Mouse (Mus musculus) hematopoietic stem cell, adult 5-6 weeks (primary cell): Measurements from ENCODE around the gene Fut2. TPM values are rescaled to one million over a fixed set of nuclear protein-coding genes. Genes with fewer than 3 reads are reported as not detected.
A peak's percentile ranks its signal among the peaks of the same experiment; 100 is the strongest.

Source experiments
- ATAC-seq, 2 experiments: fragments of 125-278 bp in 1 of 2; replicated peaks in 1 of 2; 2 replicates each; pipeline ENCODE4 v1.8.0; 2016 to 2017; ENCODE audit warnings: inconsistent platforms in 2 of 2, mild to moderate bottlenecking in 2 of 2, moderate number of reproducible peaks in 2 of 2, low read depth in 1 of 2, moderate TSS enrichment in 1 of 2; ENCODE audit not compliant: low FRiP score in 2 of 2, poor library complexity in 2 of 2, severe bottlenecking in 2 of 2, insufficient read depth in 1 of 2, low TSS enrichment in 1 of 2
- total RNA-seq: library from RNA; stranded (forward); fragments of 172-1452, 232-1000 nt; gene quantifications from 2 replicates; pipeline ENCODE4 v1.2.3, GENCODE M21; 2017

Gene Fut2
- total RNA-seq, 1 experiment from 2014 or later, result not detected

- peak; percentile 79 to 81 for ATAC-seq
Measured at GRCm38 (mm10) chr7:45704730-45705442, 38.7 kb upstream of the Fut2 start, which contains the start of gene Dbp. Gene Dbp, plus strand, starts transcription at chr7:45705088.

GRCm38 (mm10) chr7:45704046-45704559 lies 37.9 kb upstream of the Fut2 start:
- ATAC-seq, result peak; percentile 16 to 30

DNA sequence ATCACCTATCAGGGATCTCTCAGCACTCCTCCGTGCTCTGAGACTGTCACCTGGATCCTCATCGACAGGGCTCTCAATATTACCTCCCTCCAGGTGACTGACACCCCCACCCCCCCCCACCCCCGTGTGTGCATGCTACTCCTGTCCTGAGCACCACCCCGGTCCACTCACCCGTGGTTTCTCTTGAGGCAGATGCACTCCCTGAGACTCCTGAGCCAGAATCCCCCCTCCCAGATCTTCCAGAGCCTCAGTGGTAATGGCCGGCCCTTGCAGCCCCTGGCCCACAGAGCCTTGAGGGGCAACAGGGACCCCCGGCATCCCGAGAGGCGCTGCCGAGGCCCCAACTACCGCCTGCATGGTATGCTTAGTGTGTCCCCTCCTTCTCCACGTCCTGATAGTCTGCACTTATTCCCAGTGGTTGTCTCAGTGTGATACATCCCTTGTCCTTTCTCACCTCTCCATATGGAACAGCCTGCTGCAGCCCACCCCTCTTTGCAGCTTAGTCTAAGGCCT lies 37.4 kb upstream of the Fut2 start:
- no peak for ATAC-seq

DNA sequence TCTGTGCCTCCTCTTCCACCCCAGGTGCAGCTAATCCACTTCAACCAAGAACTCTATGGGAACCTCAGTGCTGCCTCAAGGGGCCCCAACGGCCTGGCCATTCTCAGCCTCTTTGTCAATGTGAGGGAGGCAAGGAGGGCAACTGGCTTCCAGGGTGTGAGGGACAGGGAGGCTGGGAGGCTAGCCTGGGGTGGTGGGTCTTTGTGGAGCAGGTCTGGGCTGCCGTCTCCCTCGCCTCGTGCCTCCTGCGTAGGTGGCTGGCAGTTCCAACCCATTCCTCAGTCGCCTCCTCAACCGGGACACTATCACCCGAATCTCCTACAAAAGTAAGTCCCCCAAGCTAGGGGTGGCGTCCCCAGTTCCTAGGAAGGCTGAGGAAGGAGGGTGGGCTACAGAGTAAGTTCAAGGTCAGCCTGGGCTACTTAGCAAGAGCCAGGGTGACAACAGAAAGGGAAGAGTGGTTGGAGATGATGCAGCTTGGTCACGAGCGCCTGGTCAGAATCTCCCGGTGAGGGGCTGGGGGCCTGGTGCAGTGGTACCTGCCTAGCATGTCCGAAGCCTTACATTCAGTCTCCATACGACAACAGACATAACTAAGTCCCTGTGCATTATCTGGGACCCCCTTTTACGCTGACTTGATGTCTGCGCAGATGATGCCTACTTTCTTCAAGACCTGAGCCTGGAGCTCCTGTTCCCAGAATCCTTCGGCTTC lies 36.8 kb upstream of the Fut2 start:
- no peak for ATAC-seq

DNA sequence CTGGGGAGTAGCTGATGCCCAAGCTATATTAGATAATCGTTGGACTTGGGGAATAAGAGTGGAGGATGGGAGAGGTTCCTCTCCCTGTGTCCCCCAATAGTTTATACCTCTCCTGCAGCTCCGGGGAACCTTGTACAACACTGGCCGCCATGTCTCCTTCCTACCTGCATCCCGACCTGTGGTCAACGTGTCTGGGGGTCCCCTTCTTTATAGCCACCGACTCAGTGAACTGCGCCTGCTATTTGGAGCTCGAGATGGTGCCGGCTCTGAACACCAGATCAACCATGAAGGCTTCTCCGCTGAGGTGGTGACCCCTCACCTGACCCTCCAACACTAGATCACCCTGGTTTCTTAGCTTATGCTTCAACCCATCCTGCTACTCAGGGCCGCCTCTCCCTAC lies 36.1 kb upstream of the Fut2 start:
- ATAC-seq, result no peak

DNA sequence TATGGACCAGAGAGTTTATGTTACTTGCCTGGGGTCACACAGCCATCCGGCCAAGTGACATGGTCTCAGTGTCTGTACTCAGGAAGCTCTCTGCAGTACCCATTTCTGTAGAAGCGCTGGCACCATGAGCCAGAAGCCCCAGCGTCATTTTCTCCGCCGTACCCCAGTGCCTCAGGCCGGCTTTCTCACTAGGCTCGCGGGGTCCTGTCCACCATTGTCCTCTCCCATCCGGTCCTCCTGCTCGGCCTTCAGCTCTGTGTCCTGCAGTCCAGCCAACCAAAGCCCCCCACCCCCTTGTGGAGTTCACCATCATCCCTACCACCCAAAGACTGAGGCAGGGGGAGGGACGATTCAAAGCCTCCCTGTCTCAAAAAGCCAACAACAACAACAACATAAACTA lies 35.4 kb upstream of the Fut2 start:
- no peak for ATAC-seq

DNA sequence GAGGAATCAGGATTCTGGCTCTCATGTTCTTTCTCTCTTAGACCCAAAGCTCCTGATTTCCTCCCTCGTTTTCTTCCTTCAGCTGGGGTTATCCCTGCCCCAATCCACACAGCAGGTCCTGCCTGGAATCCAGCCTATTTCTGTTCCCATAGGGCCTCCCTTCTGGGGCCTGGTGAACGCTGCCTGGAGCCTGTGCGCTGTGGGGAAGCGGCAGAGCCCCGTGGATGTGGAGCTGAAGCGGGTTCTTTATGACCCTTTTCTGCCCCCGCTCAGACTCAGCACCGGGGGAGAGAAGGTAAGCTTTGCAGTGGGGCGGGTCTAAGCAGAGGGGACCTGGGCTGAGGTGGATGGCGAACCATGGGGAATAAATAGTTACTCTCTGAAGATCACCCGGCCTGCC lies 34.9 kb upstream of the Fut2 start:
- ATAC-seq, result no peak

GRCm38 (mm10) chr7:45700301-45701015 lies 34.3 kb upstream of the Fut2 start:
- ATAC-seq, result 0 out of 4 replicates have a peak, but pooled peaks of 1 of the 2 experiments have one; percentile 13

- ATAC-seq, result no peak
Measured at GRCm38 (mm10) chr7:45699523-45700141, 33.4 kb upstream of the Fut2 start, which contains the start of gene Car11. Gene Car11, plus strand, starts transcription at chr7:45699843.

GRCm38 (mm10) chr7:45697894-45698293 lies 31.7 kb upstream of the Fut2 start:
- no peak for ATAC-seq

- no peak for ATAC-seq
Measured at GRCm38 (mm10) chr7:45695098-45695497, 28.9 kb upstream of the Fut2 start.

- no peak for ATAC-seq
Measured at GRCm38 (mm10) chr7:45693921-45694591, 27.9 kb upstream of the Fut2 start, which contains the start of gene Sec1. Gene Sec1, minus strand, starts transcription at chr7:45694402.

DNA sequence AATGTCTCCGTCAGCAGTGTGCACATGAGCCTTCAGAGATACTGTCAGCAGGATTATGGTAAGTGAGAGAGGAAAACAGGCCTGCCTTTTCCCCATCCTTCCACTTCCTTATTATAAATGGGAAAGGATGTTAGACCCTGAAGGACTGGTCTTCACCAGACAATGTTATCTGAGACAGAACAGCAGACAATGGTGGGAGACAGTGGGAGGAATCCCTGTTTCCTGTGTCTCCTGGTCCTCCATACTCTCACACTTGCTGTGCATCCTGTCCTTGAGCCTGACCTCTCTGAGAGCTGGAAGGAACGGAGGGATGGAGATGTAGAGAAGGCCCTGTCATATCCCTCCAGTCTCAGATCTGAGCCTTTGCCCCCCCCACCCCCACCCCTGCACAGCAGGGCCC lies 26.2 kb upstream of the Fut2 start:
- ATAC-seq, result no peak

- ATAC-seq, result no peak
Measured at GRCm38 (mm10) chr7:45689800-45690199, 23.6 kb upstream of the Fut2 start.

DNA sequence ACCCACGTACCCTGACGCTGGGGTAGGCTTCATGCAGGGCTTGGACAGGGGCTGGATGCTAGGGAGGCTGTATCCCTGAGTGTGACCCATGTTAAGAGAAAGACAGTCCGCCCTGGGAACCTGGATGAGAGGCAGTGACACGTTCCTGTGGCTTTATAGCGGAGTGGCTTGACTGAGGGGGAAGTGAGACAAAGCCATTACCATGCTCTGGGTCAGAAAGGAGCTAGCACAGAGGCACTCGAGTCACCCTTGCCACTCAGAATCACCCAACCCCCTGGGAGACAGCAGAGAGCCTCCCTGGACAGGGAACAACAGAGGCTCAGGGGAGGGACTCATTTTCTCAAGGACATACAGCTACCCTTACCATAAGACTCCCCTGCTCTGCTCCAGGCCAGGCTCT lies 22.9 kb upstream of the Fut2 start:
- ATAC-seq, result no peak

DNA sequence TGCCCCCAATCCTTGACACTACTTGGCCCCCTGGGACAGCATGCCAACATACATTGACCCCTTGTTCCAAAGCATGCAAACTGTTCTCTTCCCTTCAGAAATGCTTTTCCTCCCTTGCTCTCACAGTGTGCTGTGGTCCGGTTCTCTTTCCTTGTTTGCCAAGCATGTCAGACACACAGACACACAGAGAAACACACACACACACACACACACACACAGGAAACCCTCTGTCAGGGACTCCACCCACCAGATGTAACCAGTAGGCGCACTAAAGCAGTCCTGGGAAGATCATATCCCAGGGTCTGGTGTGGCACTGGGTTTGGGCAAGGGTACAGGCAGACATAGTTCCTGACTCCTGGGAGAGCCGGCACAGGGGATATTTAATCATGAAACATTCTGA lies 20.6 kb upstream of the Fut2 start:
- no peak for ATAC-seq

DNA sequence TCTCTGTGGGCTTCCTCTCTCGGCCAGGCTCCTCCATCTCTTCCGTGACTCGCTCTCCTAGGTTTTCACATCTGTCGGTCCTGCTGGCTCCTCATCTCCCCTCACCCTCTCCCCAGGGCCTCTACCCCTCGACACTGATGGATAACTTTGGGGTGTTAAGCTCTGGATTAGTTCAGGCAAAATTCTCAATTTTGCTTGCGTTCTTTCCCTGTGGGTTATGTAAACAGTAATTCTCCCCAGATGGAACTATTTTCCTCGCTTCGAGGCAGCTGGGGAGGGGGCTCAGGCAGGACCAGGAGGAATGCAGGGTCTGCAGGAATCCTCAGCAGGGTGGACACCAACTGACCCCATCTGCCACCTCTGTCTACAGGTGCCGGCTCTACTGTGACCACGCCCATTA lies 19.6 kb upstream of the Fut2 start:
- ATAC-seq, result no peak
